Mouse (Mus musculus): ENCODE measurements around the gene Fggy. TPM values are rescaled to one million over a fixed set of nuclear protein-coding genes. Genes with fewer than 3 reads are reported as not detected.
A peak's percentile ranks its signal among the peaks of the same experiment; 100 is the strongest.

Fggy gene
- polyA plus RNA-seq, 1 experiment from 2014 or later: 7.3 TPM

GRCm38 (mm10) chr4:95716137-95716536 is 158.8 kb downstream of the Fggy start:
- DNase-seq (ENCODE audit: low spot score): no peak
- Histone ChIP-seq H3K4me3 (no peak overlapping the region), H3K27me3 (replicated peaks; ENCODE audit: low read depth, poor library complexity, severe bottlenecking) (no peaks in the 10 kb centered on the region), H3K9me3 (no peaks in the 10 kb centered on the region), H3K4me1 (0 out of 2 replicates have a peak, but pooled peaks cover 3% of the 10 kb centered on the region), H3K27ac (replicated peaks) (no peak overlapping the region), H3K36me3 (replicated peaks) (no peaks in the 10 kb centered on the region)
- WGBS: 88% methylated on average over 3 of the region's 3 CpGs

GRCm38 (mm10) chr4:95723615-95724014 is 166.3 kb downstream of the Fggy start:
- H3K36me3 ChIP-seq (replicated peaks): no peaks in the 10 kb centered on the region
- DNase-seq (ENCODE audit: low spot score): no peak
- H3K9me3 ChIP-seq: no peaks in the 10 kb centered on the region
- H3K4me1 ChIP-seq: 0 out of 2 replicates have a peak, but pooled peaks cover 3% of the 10 kb centered on the region
- no peak overlapping the region for H3K27ac ChIP-seq (replicated peaks)
- no peak overlapping the region for H3K4me3 ChIP-seq
- no peaks in the 10 kb centered on the region for H3K27me3 ChIP-seq (replicated peaks; ENCODE audit: low read depth, poor library complexity, severe bottlenecking)

- H3K4me1 ChIP-seq: peaks cover 17% of the 10 kb centered on the region
- WGBS: 91% methylated on average over 2 of the region's 2 CpGs
- H3K4me3 ChIP-seq: no peak overlapping the region
- DNase-seq (ENCODE audit: low spot score): no peak
- no peaks in the 10 kb centered on the region for H3K27me3 ChIP-seq (replicated peaks; ENCODE audit: low read depth, poor library complexity, severe bottlenecking)
- no peaks in the 10 kb centered on the region for H3K9me3 ChIP-seq
- no peaks in the 10 kb centered on the region for H3K36me3 ChIP-seq (replicated peaks)
- no peak overlapping the region for H3K27ac ChIP-seq (replicated peaks)
Observed at GRCm38 (mm10) chr4:95726361-95726760, 169.1 kb downstream of the Fggy start.

- Histone ChIP-seq H3K36me3 (replicated peaks) (no peaks in the 10 kb centered on the region), H3K4me1 (peaks cover 29% of the 10 kb centered on the region), H3K27ac (replicated peaks) (peak overlapping the region; percentile 62), H3K4me3 (no peak overlapping the region), H3K27me3 (replicated peaks; ENCODE audit: low read depth, poor library complexity, severe bottlenecking) (no peaks in the 10 kb centered on the region), H3K9me3 (no peaks in the 10 kb centered on the region)
- WGBS: 49% methylated on average over 3 of the region's 3 CpGs
- DNase-seq (ENCODE audit: low spot score): no peak
Observed at GRCm38 (mm10) chr4:95729142-95729826, 172.0 kb downstream of the Fggy start.

GRCm38 (mm10) chr4:95731110-95731509 is 173.8 kb downstream of the Fggy start:
- Histone ChIP-seq H3K27ac (replicated peaks) (no peak overlapping the region), H3K27me3 (replicated peaks; ENCODE audit: low read depth, poor library complexity, severe bottlenecking) (no peaks in the 10 kb centered on the region), H3K4me3 (no peak overlapping the region), H3K9me3 (no peaks in the 10 kb centered on the region), H3K4me1 (peaks cover 29% of the 10 kb centered on the region), H3K36me3 (replicated peaks) (no peaks in the 10 kb centered on the region)
- 85% methylated on average over 2 of the region's 2 CpGs for WGBS
- no peak for DNase-seq (ENCODE audit: low spot score)

GRCm38 (mm10) chr4:95733397-95734249 is 176.3 kb downstream of the Fggy start:
- Histone ChIP-seq H3K4me3 (no peak overlapping the region), H3K27me3 (replicated peaks; ENCODE audit: low read depth, poor library complexity, severe bottlenecking) (no peaks in the 10 kb centered on the region), H3K9me3 (no peaks in the 10 kb centered on the region), H3K36me3 (replicated peaks) (no peaks in the 10 kb centered on the region), H3K27ac (replicated peaks) (peak overlapping the region; percentile 49), H3K4me1 (peaks cover 46% of the 10 kb centered on the region)
- WGBS: 26% methylated on average over 6 of the region's 6 CpGs
- DNase-seq (ENCODE audit: low spot score): peak; percentile 35

GRCm38 (mm10) chr4:95735967-95736366 is 178.7 kb downstream of the Fggy start:
- WGBS: 94% methylated on average over 4 of the region's 4 CpGs
- H3K27ac ChIP-seq (replicated peaks): no peak overlapping the region
- H3K4me1 ChIP-seq: peaks cover 33% of the 10 kb centered on the region
- no peak for DNase-seq (ENCODE audit: low spot score)
- H3K9me3 ChIP-seq: no peaks in the 10 kb centered on the region
- H3K36me3 ChIP-seq (replicated peaks): no peaks in the 10 kb centered on the region
- H3K27me3 ChIP-seq (replicated peaks; ENCODE audit: low read depth, poor library complexity, severe bottlenecking): no peaks in the 10 kb centered on the region
- no peak overlapping the region for H3K4me3 ChIP-seq

- no peak for DNase-seq (ENCODE audit: low spot score)
- no peaks in the 10 kb centered on the region for H3K36me3 ChIP-seq (replicated peaks)
- H3K27ac ChIP-seq (replicated peaks): no peak overlapping the region; the same call in 1 of the 2 replicates
- no peaks in the 10 kb centered on the region for H3K9me3 ChIP-seq
- no peaks in the 10 kb centered on the region for H3K27me3 ChIP-seq (replicated peaks; ENCODE audit: low read depth, poor library complexity, severe bottlenecking)
- WGBS: 54% methylated on average over 2 of the region's 2 CpGs
- H3K4me1 ChIP-seq: peaks cover 34% of the 10 kb centered on the region
- no peak overlapping the region for H3K4me3 ChIP-seq
Observed at GRCm38 (mm10) chr4:95736674-95737073, 179.4 kb downstream of the Fggy start.

GRCm38 (mm10) chr4:95738179-95738578 is 180.9 kb downstream of the Fggy start:
- Histone ChIP-seq H3K4me3 (no peak overlapping the region), H3K9me3 (no peaks in the 10 kb centered on the region), H3K27me3 (replicated peaks; ENCODE audit: low read depth, poor library complexity, severe bottlenecking) (no peaks in the 10 kb centered on the region), H3K27ac (replicated peaks) (peak overlapping the region; percentile 16; the same call in 1 of the 2 replicates), H3K36me3 (replicated peaks) (no peaks in the 10 kb centered on the region), H3K4me1 (peaks cover 39% of the 10 kb centered on the region)
- DNase-seq (ENCODE audit: low spot score): no peak
- WGBS: 54% methylated on average over 5 of the region's 5 CpGs

GRCm38 (mm10) chr4:95738725-95739124 is 181.4 kb downstream of the Fggy start:
- Histone ChIP-seq H3K36me3 (replicated peaks) (no peaks in the 10 kb centered on the region), H3K27me3 (replicated peaks; ENCODE audit: low read depth, poor library complexity, severe bottlenecking) (no peaks in the 10 kb centered on the region), H3K9me3 (no peaks in the 10 kb centered on the region), H3K4me3 (no peak overlapping the region), H3K27ac (replicated peaks) (peak overlapping the region; percentile 16), H3K4me1 (peaks cover 36% of the 10 kb centered on the region)
- no peak for DNase-seq (ENCODE audit: low spot score)
- WGBS: 66% methylated on average over 4 of the region's 4 CpGs

GRCm38 (mm10) chr4:95741115-95741734 is 183.9 kb downstream of the Fggy start:
- H3K9me3 ChIP-seq: no peaks in the 10 kb centered on the region
- no peak for DNase-seq (ENCODE audit: low spot score)
- no peaks in the 10 kb centered on the region for H3K36me3 ChIP-seq (replicated peaks)
- 76% methylated on average over 7 of the region's 7 CpGs for WGBS
- no peaks in the 10 kb centered on the region for H3K27me3 ChIP-seq (replicated peaks; ENCODE audit: low read depth, poor library complexity, severe bottlenecking)
- no peak overlapping the region for H3K27ac ChIP-seq (replicated peaks)
- H3K4me1 ChIP-seq: peaks cover 36% of the 10 kb centered on the region
- H3K4me3 ChIP-seq: no peak overlapping the region

GRCm38 (mm10) chr4:95742986-95743385 is 185.7 kb downstream of the Fggy start:
- Histone ChIP-seq H3K27me3 (replicated peaks; ENCODE audit: low read depth, poor library complexity, severe bottlenecking) (no peaks in the 10 kb centered on the region), H3K27ac (replicated peaks) (peak overlapping the region; percentile 3; the same call in 1 of the 2 replicates), H3K4me1 (peaks cover 29% of the 10 kb centered on the region), H3K36me3 (replicated peaks) (no peaks in the 10 kb centered on the region), H3K9me3 (no peaks in the 10 kb centered on the region), H3K4me3 (no peak overlapping the region)
- DNase-seq (ENCODE audit: low spot score): no peak
- 39% methylated on average over 4 of the region's 4 CpGs for WGBS
